Mouse (Mus musculus) heart, embryonic 11.5 days (tissue): ENCODE data around the gene Grm8. TPM values are rescaled to one million over a fixed set of nuclear protein-coding genes. Genes with fewer than 3 reads are reported as not detected.

Experiments used
- ATAC-seq: fragments of 200-750 bp; cut with Nextera tagmentation; replicated peaks from 2 replicates; pipeline ENCODE4 v1.8.0; 2017; ENCODE audit warnings: moderate library complexity; ENCODE audit not compliant: insufficient number of reproducible peaks, low FRiP score, low TSS enrichment
- H3K27ac ChIP-seq: fragments of 300-500 bp; sonication (generic); 2 replicates; pipeline ENCODE4 v1.5.1; 2014; ENCODE audit warnings: mild to moderate bottlenecking, low read depth, low read length
- H3K27me3 ChIP-seq: fragments of 300-500 bp; sonication (generic); 2 replicates; pipeline ENCODE4 v1.6.1; 2014; ENCODE audit warnings: mild to moderate bottlenecking, low read length, mixed read lengths; ENCODE audit not compliant: control insufficient read depth, insufficient read depth
- H3K36me3 ChIP-seq: fragments of 300-500 bp; sonication (generic); 2 replicates; pipeline ENCODE4 v1.6.1; 2014; ENCODE audit warnings: mild to moderate bottlenecking, low read length, moderate library complexity, mixed read lengths; ENCODE audit not compliant: control insufficient read depth, insufficient read depth
- H3K4me1 ChIP-seq: fragments of 300-500 bp; sonication (generic); 2 replicates; pipeline ENCODE4 v1.6.1; 2014; ENCODE audit warnings: low read length; ENCODE audit not compliant: control insufficient read depth, insufficient read depth
- H3K4me2 ChIP-seq: fragments of 300-500 bp; sonication (generic); 2 replicates; pipeline ENCODE4 v1.6.1; 2014; ENCODE audit warnings: mild to moderate bottlenecking, moderate library complexity
- H3K4me3 ChIP-seq: fragments of 300-500 bp; sonication (generic); 2 replicates; pipeline ENCODE4 v1.5.1; 2014; ENCODE audit warnings: low read depth, low read length
- H3K9ac ChIP-seq: fragments of 300-500 bp; sonication (generic); 2 replicates; pipeline ENCODE4 v1.6.1; 2014; ENCODE audit warnings: mild to moderate bottlenecking, low read depth, low read length, moderate library complexity
- H3K9me3 ChIP-seq: fragments of 300-500 bp; sonication (generic); replicated peaks from 2 replicates; pipeline ENCODE4 v1.6.1; 2016; ENCODE audit warnings: low read length; ENCODE audit not compliant: control insufficient read depth
- WGBS: fragments of 180-500 bp; shearing (Covaris S2); extraction: QIAGEN DNeasy Blood & Tissue Kit; methylation state at CpG from one replicate; pipeline ENCODE4 v1.1.7; 2014; ENCODE audit not compliant: insufficient replicate concordance; 5-methylcytosine and 5-hydroxymethylcytosine counted together
- polyA plus RNA-seq: library from polyadenylated mRNA; unstranded; fragments of >200 nt; fragmentation: Nextera tagmentation; extraction: Ambion mirVana; gene quantifications from 2 replicates; pipeline ENCODE4 v1.2.1, GENCODE M21; 2014

Gene Grm8
- polyA plus RNA-seq, 1 experiment from 2014 or later = 0.07 TPM

- Histone ChIP-seq H3K9me3 (no peaks in the 10 kb centered on the region), H3K36me3 (no peaks in the 10 kb centered on the region), H3K4me1 (no peaks in the 10 kb centered on the region), H3K4me3 (no peak overlapping the region), H3K4me2 (no peak overlapping the region), H3K9ac (no peak overlapping the region), H3K27ac (no peak overlapping the region), H3K27me3 (no peaks in the 10 kb centered on the region)
- ATAC-seq = no peak
- 75% methylated on average over 2 of the region's 2 CpGs for WGBS
Observed at GRCm38 (mm10) chr6:27580485-27580884, 554.5 kb downstream of the Grm8 start.

- Histone ChIP-seq H3K27ac (no peak overlapping the region), H3K9me3 (no peaks in the 10 kb centered on the region), H3K4me2 (no peak overlapping the region), H3K4me1 (no peaks in the 10 kb centered on the region), H3K36me3 (no peaks in the 10 kb centered on the region), H3K9ac (no peak overlapping the region), H3K4me3 (no peak overlapping the region), H3K27me3 (no peaks in the 10 kb centered on the region)
- ATAC-seq = no peak
- 72% methylated on average over 6 of the region's 6 CpGs for WGBS
Observed at GRCm38 (mm10) chr6:27545516-27545915, 589.5 kb downstream of the Grm8 start.

DNA sequence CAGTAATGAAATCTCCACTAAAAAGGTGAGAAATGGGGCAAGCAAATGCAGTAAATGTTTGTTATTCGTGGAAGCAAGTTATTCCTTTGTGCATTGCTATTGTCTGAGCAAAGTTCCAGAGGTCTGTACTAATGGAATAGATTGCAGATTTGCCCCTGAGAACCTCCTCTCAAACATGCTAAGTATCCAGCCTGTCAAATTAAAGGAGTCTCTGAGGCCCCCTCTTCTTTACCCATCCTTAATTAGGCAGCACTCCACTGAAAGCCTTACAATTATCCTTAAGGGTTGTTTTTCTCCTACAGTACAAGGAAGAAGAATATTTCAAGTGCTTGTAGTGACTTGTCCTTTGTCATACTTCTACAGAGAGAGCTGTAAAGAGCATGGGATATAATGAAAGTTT, 617.4 kb downstream of the Grm8 start:
- no peak for ATAC-seq
- Histone ChIP-seq H3K4me1 (no peaks in the 10 kb centered on the region), H3K27me3 (no peaks in the 10 kb centered on the region), H3K36me3 (no peaks in the 10 kb centered on the region), H3K9ac (no peak overlapping the region), H3K9me3 (no peaks in the 10 kb centered on the region), H3K27ac (no peak overlapping the region), H3K4me3 (no peak overlapping the region), H3K4me2 (no peak overlapping the region)
- WGBS = 53% methylated on average over 1 of the region's 1 CpGs

DNA sequence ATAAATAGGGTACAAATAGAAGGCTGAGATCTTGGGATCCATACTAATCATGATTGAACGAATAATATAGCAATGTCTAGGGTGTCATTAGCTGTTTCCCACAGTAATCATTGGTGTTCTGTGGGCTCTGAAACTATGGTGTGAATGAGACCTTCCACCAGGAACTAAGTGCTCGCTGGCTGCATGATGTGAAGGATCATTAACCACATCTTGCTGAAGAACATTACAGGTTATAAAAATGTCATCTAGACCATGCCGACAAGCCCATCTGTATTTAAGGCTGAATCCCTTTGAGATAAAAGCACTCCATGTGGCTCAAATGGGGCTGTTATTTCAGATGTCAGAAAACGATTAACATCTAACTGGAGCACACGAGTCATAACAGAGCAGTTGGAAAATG, 674.0 kb downstream of the Grm8 start:
- Histone ChIP-seq H3K27me3 (no peaks in the 10 kb centered on the region), H3K4me1 (no peaks in the 10 kb centered on the region), H3K4me3 (no peak overlapping the region), H3K4me2 (no peak overlapping the region), H3K27ac (no peak overlapping the region), H3K36me3 (no peaks in the 10 kb centered on the region), H3K9ac (no peak overlapping the region), H3K9me3 (no peaks in the 10 kb centered on the region)
- WGBS = 63% methylated on average over 5 of the region's 5 CpGs
- no peak for ATAC-seq

GRCm38 (mm10) chr6:27408473-27408872, 726.5 kb downstream of the Grm8 start:
- H3K4me3 ChIP-seq = no peak overlapping the region
- no peaks in the 10 kb centered on the region for H3K4me1 ChIP-seq
- 81% methylated on average over 4 of the region's 4 CpGs for WGBS
- no peaks in the 10 kb centered on the region for H3K9me3 ChIP-seq
- no peak overlapping the region for H3K9ac ChIP-seq
- H3K27ac ChIP-seq = no peak overlapping the region
- H3K36me3 ChIP-seq = no peaks in the 10 kb centered on the region
- H3K27me3 ChIP-seq = no peaks in the 10 kb centered on the region
- H3K4me2 ChIP-seq = no peak overlapping the region
- no peak for ATAC-seq

- Histone ChIP-seq H3K27ac (no peak overlapping the region), H3K9ac (no peak overlapping the region), H3K27me3 (no peaks in the 10 kb centered on the region), H3K4me1 (no peaks in the 10 kb centered on the region), H3K4me2 (no peak overlapping the region), H3K36me3 (no peaks in the 10 kb centered on the region), H3K9me3 (no peaks in the 10 kb centered on the region), H3K4me3 (no peak overlapping the region)
- no peak for ATAC-seq
Observed at GRCm38 (mm10) chr6:27372416-27372815, 762.6 kb downstream of the Grm8 start.

DNA sequence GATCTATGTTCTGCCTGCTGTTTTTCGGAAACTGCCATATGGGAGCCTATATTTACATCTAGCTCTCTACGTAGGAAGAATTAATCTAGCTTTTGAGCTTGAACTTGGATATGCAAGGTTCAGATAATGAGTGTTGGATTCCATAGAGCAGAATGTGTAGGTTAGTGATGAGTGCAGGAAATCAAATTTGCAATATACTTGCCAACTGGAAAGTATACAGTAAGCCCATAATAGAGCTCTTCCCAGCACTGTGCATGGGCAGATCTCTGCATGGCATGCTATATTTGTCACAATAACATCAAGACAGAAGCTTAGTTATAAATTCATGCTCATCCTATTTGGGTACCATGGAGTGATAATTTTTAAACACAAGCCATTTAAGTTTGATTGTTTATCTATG, 763.9 kb downstream of the Grm8 start:
- Histone ChIP-seq H3K4me3 (no peak overlapping the region), H3K4me2 (no peak overlapping the region), H3K9ac (no peak overlapping the region), H3K4me1 (no peaks in the 10 kb centered on the region), H3K9me3 (no peaks in the 10 kb centered on the region), H3K36me3 (no peaks in the 10 kb centered on the region), H3K27ac (no peak overlapping the region), H3K27me3 (no peaks in the 10 kb centered on the region)
- ATAC-seq = no peak
- 55% methylated on average over 2 of the region's 2 CpGs for WGBS

DNA sequence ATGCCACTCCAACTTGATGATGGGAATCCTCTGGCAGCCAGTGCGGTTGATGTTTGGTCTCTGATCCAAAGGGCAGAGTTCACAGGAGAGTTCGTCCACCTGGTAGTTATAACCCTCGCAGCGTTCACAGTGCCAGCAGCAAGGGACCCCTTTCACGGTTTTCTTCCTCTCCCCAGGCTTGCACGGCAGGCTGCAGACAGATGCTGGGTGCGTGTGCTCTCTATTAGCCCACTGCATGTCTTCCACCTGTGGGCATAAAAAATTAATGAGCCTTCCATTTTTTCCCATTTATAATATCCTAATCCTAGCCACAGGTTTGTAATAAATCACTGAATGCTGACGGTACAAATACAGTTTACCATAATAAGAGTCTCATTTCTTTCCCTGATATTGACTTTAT, 771.2 kb downstream of the Grm8 start:
- Histone ChIP-seq H3K9ac (no peak overlapping the region), H3K27ac (no peak overlapping the region), H3K4me3 (no peak overlapping the region), H3K4me2 (no peak overlapping the region), H3K9me3 (no peaks in the 10 kb centered on the region), H3K36me3 (no peaks in the 10 kb centered on the region), H3K4me1 (no peaks in the 10 kb centered on the region), H3K27me3 (no peaks in the 10 kb centered on the region)
- whole genome bisulfite sequencing = 84% methylated on average over 8 of the region's 8 CpGs
- no peak for ATAC-seq

DNA sequence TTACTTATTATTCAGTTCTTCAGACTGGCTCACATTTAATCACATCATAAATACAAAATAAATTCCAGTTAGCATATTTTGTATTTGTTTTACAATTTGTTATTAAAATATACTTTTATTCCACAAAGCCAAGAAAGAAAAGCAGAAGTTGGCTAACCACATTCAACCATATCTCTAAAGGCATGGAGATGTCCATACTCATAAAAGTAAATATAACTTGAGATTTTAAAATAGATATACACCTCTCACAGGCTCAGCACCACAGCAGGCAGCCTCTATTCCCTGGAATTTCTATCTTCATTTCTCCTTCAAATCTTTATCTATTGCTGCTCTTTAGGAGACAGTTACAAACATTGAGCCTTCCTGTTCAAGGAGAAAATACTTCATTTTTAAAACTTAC, 774.5 kb downstream of the Grm8 start:
- H3K9me3 ChIP-seq = no peaks in the 10 kb centered on the region
- H3K9ac ChIP-seq = no peak overlapping the region
- no peak for ATAC-seq
- H3K4me2 ChIP-seq = no peak overlapping the region
- H3K27me3 ChIP-seq = no peaks in the 10 kb centered on the region
- no peak overlapping the region for H3K27ac ChIP-seq
- H3K36me3 ChIP-seq = no peaks in the 10 kb centered on the region
- H3K4me3 ChIP-seq = no peak overlapping the region
- no peaks in the 10 kb centered on the region for H3K4me1 ChIP-seq
